Mouse (Mus musculus): ENCODE measurements around the gene Slc34a1. TPM values are rescaled to one million over a fixed set of nuclear protein-coding genes. Genes with fewer than 3 reads are reported as not detected.
"Not testable (repeated sequence)": the region's sequence is repeated elsewhere in the genome, so short reads cannot be mapped to it uniquely, and the experiment has no call there.

Slc34a1 gene
- polyA plus RNA-seq, 1 experiment from 2014 or later: not detected

GRCm38 (mm10) chr13:55420018-55420932, 22.3 kb downstream of the Slc34a1 start:
- H3K4me3 ChIP-seq (ENCODE audit: low read depth, low read length): no peak overlapping the region
- ATAC-seq (ENCODE audit: insufficient number of reproducible peaks, low FRiP score, low TSS enrichment, low read depth): no peak
- H3K27ac ChIP-seq (replicated peaks; ENCODE audit: low read depth, low read length): no peak overlapping the region
- H3K9me3 ChIP-seq (ENCODE audit: control insufficient read depth, low read length): no peaks in the 10 kb centered on the region; the same call in 1 of the 2 replicates
- H3K9ac ChIP-seq (ENCODE audit: low read length): no peak overlapping the region
- no peaks in the 10 kb centered on the region for H3K36me3 ChIP-seq (ENCODE audit: control insufficient read depth, insufficient read depth, low read length)
- no peak for DNase-seq (ENCODE audit: low spot score)
- 28% methylated on average over 51 of the region's 51 CpGs for WGBS
- H3K27me3 ChIP-seq (ENCODE audit: control insufficient read depth, insufficient read depth, low read length): peaks cover 37% of the 10 kb centered on the region
- H3K4me1 ChIP-seq (ENCODE audit: control insufficient read depth, insufficient read depth, low read length): no peaks in the 10 kb centered on the region
- no peak overlapping the region for H3K4me2 ChIP-seq (ENCODE audit: low read depth, severe bottlenecking)

DNA sequence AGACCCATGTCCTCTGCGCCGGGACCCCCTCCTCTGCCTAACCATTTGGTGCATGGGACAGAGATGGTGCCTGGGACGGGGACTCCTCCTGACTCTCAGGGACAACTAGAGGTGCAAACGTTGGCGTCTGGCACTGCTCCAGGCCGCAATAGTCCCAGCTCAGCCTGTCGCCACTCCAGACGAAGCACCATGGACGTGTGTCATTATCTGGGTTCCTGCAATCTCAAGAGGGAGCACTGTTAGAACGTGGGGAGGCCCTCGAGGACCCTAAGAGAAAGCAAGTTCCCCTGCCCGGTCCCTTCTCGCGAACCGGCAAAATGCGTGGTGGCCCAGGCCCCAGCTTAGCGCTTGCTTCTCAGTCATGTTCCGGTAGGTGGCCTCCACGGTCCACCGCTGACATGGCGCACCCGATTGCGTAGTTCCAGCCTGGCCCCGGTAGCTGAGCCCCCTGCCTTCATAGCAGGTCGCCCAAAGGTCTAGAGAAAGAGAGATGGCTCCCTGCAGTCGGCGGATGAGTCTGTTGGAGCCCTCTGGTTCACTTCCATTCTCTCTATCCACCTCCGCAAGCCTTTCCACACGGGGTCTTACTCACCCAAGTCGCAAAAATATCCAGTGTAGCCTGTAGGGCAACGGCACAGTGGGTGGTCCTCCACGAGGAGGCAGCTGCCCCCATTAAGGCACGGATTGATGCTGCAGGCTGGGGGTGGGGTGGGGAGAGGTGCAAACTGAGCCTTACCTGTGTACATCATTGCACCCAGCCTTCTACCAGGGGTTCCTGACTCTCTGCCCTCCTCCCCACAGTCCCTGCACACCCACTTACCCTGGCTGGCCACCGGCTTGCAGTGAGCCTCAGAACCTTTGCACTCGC, 23.2 kb downstream of the Slc34a1 start:
- WGBS: 14% methylated on average over 35 of the region's 35 CpGs
- H3K27me3 ChIP-seq (ENCODE audit: control insufficient read depth, insufficient read depth, low read length): peaks cover 37% of the 10 kb centered on the region
- H3K4me3 ChIP-seq (ENCODE audit: low read depth, low read length): peak overlapping the region; percentile 14; the same call in 1 of the 2 replicates
- H3K4me1 ChIP-seq (ENCODE audit: control insufficient read depth, insufficient read depth, low read length): no peaks in the 10 kb centered on the region
- H3K27ac ChIP-seq (replicated peaks; ENCODE audit: low read depth, low read length): no peak overlapping the region
- H3K9me3 ChIP-seq (ENCODE audit: control insufficient read depth, low read length): no peaks in the 10 kb centered on the region
- H3K4me2 ChIP-seq (ENCODE audit: low read depth, severe bottlenecking): peak overlapping the region; percentile 32
- DNase-seq (ENCODE audit: low spot score) (peak; percentile 71), ATAC-seq (ENCODE audit: insufficient number of reproducible peaks, low FRiP score, low TSS enrichment, low read depth) (no peak)
- no peaks in the 10 kb centered on the region for H3K36me3 ChIP-seq (ENCODE audit: control insufficient read depth, insufficient read depth, low read length)
- H3K9ac ChIP-seq (ENCODE audit: low read length): peak overlapping the region; percentile 5; the same call in 1 of the 2 replicates

- 91% methylated on average over 10 of the region's 10 CpGs for WGBS
- no peak within 1 kb of the TSS for H3K4me3 ChIP-seq (ENCODE audit: low read depth, low read length)
- ATAC-seq (ENCODE audit: insufficient number of reproducible peaks, low FRiP score, low TSS enrichment, low read depth): no peak
- H3K4me2 ChIP-seq (ENCODE audit: low read depth, severe bottlenecking): no peak within 1 kb of the TSS
- no peak within 1 kb of the TSS for H3K9ac ChIP-seq (ENCODE audit: low read length)
- H3K36me3 ChIP-seq (ENCODE audit: control insufficient read depth, insufficient read depth, low read length): no peaks in the 10 kb centered on the region
- no peak for DNase-seq (ENCODE audit: low spot score)
- no peaks in the 10 kb centered on the region for H3K9me3 ChIP-seq (ENCODE audit: control insufficient read depth, low read length)
- no peaks in the 10 kb centered on the region for H3K4me1 ChIP-seq (ENCODE audit: control insufficient read depth, insufficient read depth, low read length)
- H3K27me3 ChIP-seq (ENCODE audit: control insufficient read depth, insufficient read depth, low read length): peaks cover 5% of the 10 kb centered on the region
- H3K27ac ChIP-seq (replicated peaks; ENCODE audit: low read depth, low read length): no peak within 1 kb of the TSS
These were observed 28.6 kb downstream of the Slc34a1 start, which contains the start of gene F12 for GRCm38 (mm10) chr13:55426613-55427012. TSS of gene F12 (minus strand) at chr13:55426793.

- Histone ChIP-seq H3K36me3 (ENCODE audit: control insufficient read depth, insufficient read depth, low read length) (no peaks in the 10 kb centered on the region), H3K27ac (replicated peaks; ENCODE audit: low read depth, low read length) (no peak overlapping the region), H3K4me1 (ENCODE audit: control insufficient read depth, insufficient read depth, low read length) (no peaks in the 10 kb centered on the region), H3K4me3 (ENCODE audit: low read depth, low read length) (no peak overlapping the region), H3K27me3 (ENCODE audit: control insufficient read depth, insufficient read depth, low read length) (no peaks in the 10 kb centered on the region), H3K4me2 (ENCODE audit: low read depth, severe bottlenecking) (no peak overlapping the region), H3K9me3 (ENCODE audit: control insufficient read depth, low read length) (no peaks in the 10 kb centered on the region), H3K9ac (ENCODE audit: low read length) (no peak overlapping the region)
- WGBS: 76% methylated on average over 12 of the region's 12 CpGs
- ATAC-seq (ENCODE audit: insufficient number of reproducible peaks, low FRiP score, low TSS enrichment, low read depth): no peak
- no peak for DNase-seq (ENCODE audit: low spot score)
These were observed 31.4 kb downstream of the Slc34a1 start for GRCm38 (mm10) chr13:55429226-55429888.

DNA sequence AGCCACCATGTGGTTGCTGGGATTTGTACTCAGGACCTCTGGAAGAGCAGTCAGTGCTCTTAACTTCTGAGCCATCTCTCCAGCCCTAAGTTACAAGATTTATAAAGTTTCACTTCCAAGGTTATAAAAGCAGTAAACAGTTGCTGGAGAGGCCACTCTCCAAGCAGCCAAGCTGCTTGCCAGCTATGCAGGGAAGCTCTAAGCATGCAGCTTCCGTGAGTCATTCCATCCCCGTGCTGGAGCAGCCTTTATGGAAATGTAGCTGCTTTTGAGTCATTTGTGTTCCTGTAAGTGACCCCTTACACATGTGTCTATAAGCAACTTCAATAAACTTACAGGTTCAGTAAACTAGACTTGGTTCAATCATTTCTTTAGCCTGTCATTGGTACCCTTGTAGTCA, 32.6 kb downstream of the Slc34a1 start:
- no peak overlapping the region for H3K4me2 ChIP-seq (ENCODE audit: low read depth, severe bottlenecking)
- no peak for ATAC-seq (ENCODE audit: insufficient number of reproducible peaks, low FRiP score, low TSS enrichment, low read depth)
- H3K27me3 ChIP-seq (ENCODE audit: control insufficient read depth, insufficient read depth, low read length): no peaks in the 10 kb centered on the region
- no peaks in the 10 kb centered on the region for H3K9me3 ChIP-seq (ENCODE audit: control insufficient read depth, low read length)
- H3K4me3 ChIP-seq (ENCODE audit: low read depth, low read length): no peak overlapping the region
- 83% methylated on average over 2 of the region's 2 CpGs for WGBS
- H3K4me1 ChIP-seq (ENCODE audit: control insufficient read depth, insufficient read depth, low read length): no peaks in the 10 kb centered on the region
- no peaks in the 10 kb centered on the region for H3K36me3 ChIP-seq (ENCODE audit: control insufficient read depth, insufficient read depth, low read length)
- no peak overlapping the region for H3K9ac ChIP-seq (ENCODE audit: low read length)
- no peak overlapping the region for H3K27ac ChIP-seq (replicated peaks; ENCODE audit: low read depth, low read length)
- no peak for DNase-seq (ENCODE audit: low spot score)

DNA sequence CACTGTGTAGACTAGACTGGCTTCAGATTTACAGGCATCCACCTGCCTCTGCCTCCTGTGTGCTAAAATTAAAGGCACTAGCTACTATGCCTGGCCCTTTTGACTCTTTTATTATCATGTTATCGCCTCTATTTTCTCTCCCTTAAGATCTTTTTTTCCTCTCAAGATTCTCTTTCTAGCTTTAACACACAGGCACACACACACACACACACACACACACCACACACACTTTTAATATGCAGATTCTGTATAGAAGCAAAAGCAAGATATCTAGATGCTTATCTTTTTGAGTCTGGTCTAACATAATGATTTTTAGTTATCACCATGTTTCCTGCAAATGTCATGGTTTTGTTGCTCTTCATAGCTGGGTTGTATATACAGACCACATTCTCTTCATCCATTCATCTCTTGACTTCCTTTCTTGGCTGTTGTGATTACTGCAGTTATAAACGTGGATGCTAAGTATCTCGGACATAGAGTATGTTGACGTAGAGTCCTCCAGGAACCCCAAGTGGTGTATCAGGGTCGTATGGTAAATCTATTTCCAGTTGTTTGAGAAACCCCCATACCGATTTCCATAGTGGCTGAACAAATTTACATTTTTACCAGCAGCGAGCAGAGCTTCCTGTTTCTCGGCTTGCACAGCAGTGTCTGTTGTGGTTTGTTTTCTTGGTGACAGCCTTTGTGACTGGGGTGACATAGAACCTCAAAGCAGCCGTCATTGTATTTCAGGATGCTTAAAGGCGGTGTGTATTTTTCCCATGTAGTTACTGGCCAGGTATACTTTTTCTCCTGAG, 34.1 kb downstream of the Slc34a1 start:
- Histone ChIP-seq H3K4me2 (ENCODE audit: low read depth, severe bottlenecking) (no peak overlapping the region), H3K9ac (ENCODE audit: low read length) (no peak overlapping the region), H3K27me3 (ENCODE audit: control insufficient read depth, insufficient read depth, low read length) (no peaks in the 10 kb centered on the region), H3K27ac (replicated peaks; ENCODE audit: low read depth, low read length) (no peak overlapping the region), H3K4me1 (ENCODE audit: control insufficient read depth, insufficient read depth, low read length) (no peaks in the 10 kb centered on the region), H3K9me3 (ENCODE audit: control insufficient read depth, low read length) (no peaks in the 10 kb centered on the region), H3K4me3 (ENCODE audit: low read depth, low read length) (no peak overlapping the region), H3K36me3 (ENCODE audit: control insufficient read depth, insufficient read depth, low read length) (no peaks in the 10 kb centered on the region)
- no peak for ATAC-seq (ENCODE audit: insufficient number of reproducible peaks, low FRiP score, low TSS enrichment, low read depth)
- no peak for DNase-seq (ENCODE audit: low spot score)
- 81% methylated on average over 10 of the region's 10 CpGs for WGBS

- not testable (repeated sequence) for H3K4me1 ChIP-seq (ENCODE audit: control insufficient read depth, insufficient read depth, low read length); H3K9ac ChIP-seq (ENCODE audit: low read length); H3K4me2 ChIP-seq (ENCODE audit: low read depth, severe bottlenecking); H3K36me3 ChIP-seq (ENCODE audit: control insufficient read depth, insufficient read depth, low read length); H3K4me3 ChIP-seq (ENCODE audit: low read depth, low read length); H3K27me3 ChIP-seq (ENCODE audit: control insufficient read depth, insufficient read depth, low read length); ATAC-seq (ENCODE audit: insufficient number of reproducible peaks, low FRiP score, low TSS enrichment, low read depth); H3K9me3 ChIP-seq (ENCODE audit: control insufficient read depth, low read length); DNase-seq (ENCODE audit: low spot score); H3K27ac ChIP-seq (replicated peaks; ENCODE audit: low read depth, low read length)
- 82% methylated on average over 15 of the region's 15 CpGs for WGBS
These were observed 39.2 kb downstream of the Slc34a1 start for GRCm38 (mm10) chr13:55437111-55437629.

All from limb, embryonic 11.5 days (tissue).